25 mouse cellular contexts compared by ENCODE assay signal in genomic region chr10:86895531-86895930, GRCm38 (mm10).
A peak's percentile ranks its signal among the peaks of the same experiment; 100 is the strongest.
DNase-seq lines count a peak whose midpoint lies in the region; TF ChIP-seq lines count a peak whose summit lies in the region.
"Had no signal": no experiment of that assay in that cellular context is flagged by ENCODE, and none has a peak within 500 bp of the region (broad histone marks: within the 10 kb centered on the region; RNA-seq: fewer than 3 reads in every experiment).

No protein-coding gene starts in this region.

- H3K4me3 ChIP-seq in gastrocnemius, adult 2 months: no peak overlapping the region
- H3K4me3 ChIP-seq in heart, embryonic 10.5 days: no peak overlapping the region
- H3K4me3 ChIP-seq: embryonic facial prominence, embryonic 10.5 days; embryonic facial prominence, embryonic 13.5 days; erythroblast, embryonic 14.5 days; forebrain, embryonic 12.5 days; forebrain, embryonic 15.5 days; heart, embryonic 13.5 days had no signal

- no peak for TF ChIP-seq CTCF in gastrocnemius, adult 2 months (IDR thresholded peaks at IDR 0.05)

- no peaks in the 10 kb centered on the region for H3K9me3 ChIP-seq in heart, embryonic 10.5 days
- H3K9me3 ChIP-seq: embryonic facial prominence, embryonic 10.5 days; embryonic facial prominence, embryonic 13.5 days; forebrain, embryonic 12.5 days; forebrain, embryonic 15.5 days; heart, embryonic 13.5 days had no signal

- H3K36me3 ChIP-seq in heart, embryonic 10.5 days: no peaks in the 10 kb centered on the region
- H3K36me3 ChIP-seq: embryonic facial prominence, embryonic 10.5 days; embryonic facial prominence, embryonic 13.5 days; forebrain, embryonic 12.5 days; forebrain, embryonic 15.5 days; heart, embryonic 13.5 days had no signal

- H3K4me1 ChIP-seq in heart, embryonic 10.5 days: no peaks in the 10 kb centered on the region
- H3K4me1 ChIP-seq: embryonic facial prominence, embryonic 13.5 days; forebrain, embryonic 12.5 days; heart, embryonic 13.5 days had no signal

- H3K27ac ChIP-seq in gastrocnemius, adult 2 months: no peak overlapping the region
- H3K27ac ChIP-seq in heart, embryonic 10.5 days: no peak overlapping the region
- H3K27ac ChIP-seq: embryonic facial prominence, embryonic 10.5 days; embryonic facial prominence, embryonic 13.5 days; forebrain, embryonic 12.5 days; forebrain, embryonic 15.5 days; heart, embryonic 13.5 days; hindbrain, embryonic 14.5 days; hindbrain, postnatal 0 days had no signal

- DNase-seq in gastrocnemius, adult 2 months: peak; percentile 42
- DNase-seq in gastrocnemius, postnatal 25 days: no peak
- peak; percentile 68 for DNase-seq in heart, embryonic 10.5 days (ENCODE audit: low spot score)
- DNase-seq in heart, postnatal 10 days: no peak
- DNase-seq in layer of hippocampus, adult 11-12 months (ENCODE audit: low spot score): peak; percentile 35
- no peak for DNase-seq in layer of hippocampus, adult 9-10 months (ENCODE audit: low spot score)
- peak; percentile 38 for DNase-seq in layer of hippocampus, adult 9-11 months
- no peak for DNase-seq in layer of hippocampus, postnatal 36 days
- DNase-seq: adrenal gland, adult 8-10 months; adrenal gland, postnatal 25 days; cerebellum, adult 11-12 months; cerebellum, adult 8-10 months; cerebellum, postnatal 10 days; cerebellum, postnatal 36 days; embryo, embryonic 11 days; gastrocnemius, postnatal 10 days; heart, postnatal 36 days had no signal

- 44% methylated on average over 2 of the region's 2 CpGs for WGBS in heart, embryonic 10.5 days

- intact Hi-C loops in gastrocnemius, adult 2 months (cut with DNase I): no loop called here
- intact Hi-C loops in heart, postnatal 10 days (cut with DNase I): no loop called here

- no peaks in the 10 kb centered on the region; the same call in 1 of the 2 replicates for H3K27me3 ChIP-seq in heart, embryonic 10.5 days (ENCODE audit: insufficient read depth, poor library complexity, severe bottlenecking)
- H3K27me3 ChIP-seq: embryonic facial prominence, embryonic 13.5 days; forebrain, embryonic 15.5 days; heart, embryonic 13.5 days had no signal

Comparison
In these comparisons a context has a peak if more than half of its experiments do, and no peak if none do; other contexts are left out.
1. DNase-seq: peak in gastrocnemius, adult 2 months (single experiment), heart, embryonic 10.5 days (single experiment), layer of hippocampus, adult 11-12 months (single experiment) and layer of hippocampus, adult 9-11 months (single experiment); none in gastrocnemius, postnatal 25 days (single experiment), heart, postnatal 10 days (0 of 2), layer of hippocampus, adult 9-10 months (single experiment) and layer of hippocampus, postnatal 36 days (0 of 2).